Mouse (Mus musculus): ENCODE results near the gene Nudt1. TPM values are rescaled to one million over a fixed set of nuclear protein-coding genes. Genes with fewer than 3 reads are reported as not detected.

Gene Nudt1
- total and polyA plus RNA-seq, 3 experiments, result 69.4 to 75.2 (median 74.6) TPM

GRCm38 (mm10) chr5:140282376-140282775 lies 39.1 kb upstream of the Nudt1 start:
- no peak for DNase-seq (ENCODE audit: extremely low read depth)
- H3K27me3 ChIP-seq (replicated peaks), result no peaks in the 10 kb centered on the region
- in situ Hi-C loops (cut with MboI; ENCODE audit: low pct_ligation_motif_present, low pct_unique_long_range_greater_than_20kb, low sequenced_read_pairs), result loop anchor here (25.0 kb wide), 1 partner anchor 445 kb away; the partner anchor contains the start of genes Gm26938 and Psmg3
- no peak overlapping the region for H3K4me2 ChIP-seq (ENCODE audit: insufficient read depth, low read depth, poor library complexity, severe bottlenecking)
- peaks cover 13 to 87% of the 10 kb centered on the region in 2 experiments for H3K36me3 ChIP-seq (replicated peaks in 1 of 2; ENCODE audit: control insufficient read depth in 1 of 2, insufficient read depth in 1 of 2, low read length in 1 of 2)
- H3K4me1 ChIP-seq (ENCODE audit: control insufficient read depth in 1 of 2, insufficient read depth in 2 of 2), result no peaks in the 10 kb centered on the region
- no peak for TF ChIP-seq EP300 (IDR thresholded peaks at IDR 0.05; ENCODE audit: low read length)
- TF ChIP-seq RAD21 (IDR thresholded peaks at IDR 0.05; ENCODE audit: low read depth, low read length), result no peak
- no peak for TF ChIP-seq JUN (IDR thresholded peaks at IDR 0.05; ENCODE audit: insufficient read depth, low read depth, low read length)
- TF ChIP-seq IRF4 (IDR thresholded peaks at IDR 0.05; ENCODE audit: low read depth, low read length), result no peak
- H3K9me3 ChIP-seq (replicated peaks; ENCODE audit: low read length), result no peaks in the 10 kb centered on the region
- no peak overlapping the region for H3K9ac ChIP-seq (ENCODE audit: insufficient read depth, low read depth)
- dilution Hi-C loops (cut with MboI; ENCODE audit: extremely low pct_ligation_motif_present, extremely low pct_unique_long_range_greater_than_20kb, low sequenced_read_pairs), result no loop called here
- H3K4me3 ChIP-seq (replicated peaks in 1 of 3; ENCODE audit: low read depth in 2 of 3, low read length in 2 of 3, poor library complexity in 1 of 3), result no peak overlapping the region
- H3K79me2 ChIP-seq (replicated peaks; ENCODE audit: control insufficient read depth, extremely low read depth, insufficient read depth, poor library complexity, severe bottlenecking), result no peaks in the 10 kb centered on the region
- no peak overlapping the region for H3K27ac ChIP-seq (ENCODE audit: insufficient read depth, low read depth)

- TF ChIP-seq ELF1 (IDR thresholded peaks at IDR 0.05; ENCODE audit: low read depth, low read length) (no peak), MAX (IDR thresholded peaks at IDR 0.05; ENCODE audit: low read length) (no peak), NELFE (IDR thresholded peaks at IDR 0.05; ENCODE audit: low read depth, low read length) (no peak), RAD21 (IDR thresholded peaks at IDR 0.05; ENCODE audit: low read depth, low read length) (no peak), MYC (IDR thresholded peaks at IDR 0.05; ENCODE audit: low read depth, low read length) (no peak), MAFK (IDR thresholded peaks at IDR 0.05; ENCODE audit: insufficient replicate concordance, low read length) (no peak), USF1 (IDR thresholded peaks at IDR 0.05; ENCODE audit: low read depth, low read length) (no peak)
- in situ Hi-C loops (cut with MboI; ENCODE audit: low pct_ligation_motif_present, low pct_unique_long_range_greater_than_20kb, low sequenced_read_pairs) (loop anchor here (25.0 kb wide), 1 partner anchor 446 kb away; the partner anchor contains the start of genes Gm26938 and Psmg3), dilution Hi-C loops (cut with MboI; ENCODE audit: extremely low pct_ligation_motif_present, extremely low pct_unique_long_range_greater_than_20kb, low sequenced_read_pairs) (no loop called here)
- DNase-seq (ENCODE audit: extremely low read depth), result no peak
- Histone ChIP-seq H3K9ac (ENCODE audit: insufficient read depth, low read depth) (no peak overlapping the region), H3K4me2 (ENCODE audit: insufficient read depth, low read depth, poor library complexity, severe bottlenecking) (no peak overlapping the region), H3K9me3 (replicated peaks; ENCODE audit: low read length) (no peaks in the 10 kb centered on the region), H3K36me3 (replicated peaks in 1 of 2; ENCODE audit: control insufficient read depth in 1 of 2, insufficient read depth in 1 of 2, low read length in 1 of 2) (peaks cover 13 to 88% of the 10 kb centered on the region in 2 experiments), H3K4me3 (replicated peaks in 1 of 3; ENCODE audit: low read depth in 2 of 3, low read length in 2 of 3, poor library complexity in 1 of 3) (no peak overlapping the region), H3K27ac (ENCODE audit: insufficient read depth, low read depth) (no peak overlapping the region), H3K4me1 (ENCODE audit: control insufficient read depth in 1 of 2, insufficient read depth in 2 of 2) (no peaks in the 10 kb centered on the region), H3K79me2 (replicated peaks; ENCODE audit: control insufficient read depth, extremely low read depth, insufficient read depth, poor library complexity, severe bottlenecking) (no peaks in the 10 kb centered on the region), H3K27me3 (replicated peaks) (no peaks in the 10 kb centered on the region)
These were observed 38.6 kb upstream of the Nudt1 start for GRCm38 (mm10) chr5:140282900-140283299.

DNA sequence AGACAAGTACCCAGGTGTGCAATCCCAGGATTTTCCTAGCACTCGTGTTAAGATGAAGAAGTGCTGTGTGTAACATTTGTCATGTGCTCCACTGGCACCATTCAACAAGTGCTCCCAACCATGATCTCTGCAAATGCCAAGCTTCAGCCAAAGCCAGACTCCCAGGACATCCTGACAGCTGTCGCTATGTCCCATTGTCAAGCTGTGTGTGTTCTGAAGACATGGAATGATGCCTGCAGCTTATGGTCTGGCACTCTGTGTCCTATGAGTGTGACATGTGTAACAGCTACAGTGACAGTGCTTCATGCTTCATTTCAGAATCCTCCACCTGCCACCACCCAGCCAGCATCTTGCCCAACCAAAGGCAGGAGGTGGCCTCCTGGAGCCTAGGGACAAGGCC lies 37.4 kb upstream of the Nudt1 start:
- Histone ChIP-seq H3K4me3 (replicated peaks in 1 of 3; ENCODE audit: low read depth in 2 of 3, low read length in 2 of 3, poor library complexity in 1 of 3) (no peak overlapping the region), H3K4me2 (ENCODE audit: insufficient read depth, low read depth, poor library complexity, severe bottlenecking) (no peak overlapping the region), H3K79me2 (replicated peaks; ENCODE audit: control insufficient read depth, extremely low read depth, insufficient read depth, poor library complexity, severe bottlenecking) (no peaks in the 10 kb centered on the region), H3K27ac (ENCODE audit: insufficient read depth, low read depth) (no peak overlapping the region), H3K4me1 (ENCODE audit: control insufficient read depth in 1 of 2, insufficient read depth in 2 of 2) (no peaks in the 10 kb centered on the region), H3K27me3 (replicated peaks) (no peaks in the 10 kb centered on the region), H3K36me3 (replicated peaks in 1 of 2; ENCODE audit: control insufficient read depth in 1 of 2, insufficient read depth in 1 of 2, low read length in 1 of 2) (peaks cover 14 to 89% of the 10 kb centered on the region in 2 experiments), H3K9ac (ENCODE audit: insufficient read depth, low read depth) (no peak overlapping the region), H3K9me3 (replicated peaks; ENCODE audit: low read length) (no peaks in the 10 kb centered on the region)
- no peak for TF ChIP-seq CTCF (conservative IDR thresholded peaks at IDR 0.05 in 1 of 2, IDR thresholded peaks at IDR 0.05 in 1 of 2; ENCODE audit: low read depth in 2 of 2, low read length in 2 of 2)
- no peak for TF ChIP-seq MEF2A (IDR thresholded peaks at IDR 0.05; ENCODE audit: borderline replicate concordance, low read depth, low read length)
- TF ChIP-seq TCF12 (IDR thresholded peaks at IDR 0.05; ENCODE audit: low read depth, low read length), result no peak
- TF ChIP-seq SIN3A (IDR thresholded peaks at IDR 0.05; ENCODE audit: low read length), result no peak
- TF ChIP-seq USF2 (conservative IDR thresholded peaks at IDR 0.05; ENCODE audit: low read depth, low read length), result no peak
- TF ChIP-seq CHD1 (IDR thresholded peaks at IDR 0.05; ENCODE audit: low read depth, low read length), result no peak
- no peak for TF ChIP-seq RCOR1 (conservative IDR thresholded peaks at IDR 0.05; ENCODE audit: low read depth, low read length)
- no peak for TF ChIP-seq PAX5 (IDR thresholded peaks at IDR 0.05; ENCODE audit: low read length)
- no peak for TF ChIP-seq TBP (conservative IDR thresholded peaks at IDR 0.05; ENCODE audit: low read depth, low read length)
- TF ChIP-seq MAX (IDR thresholded peaks at IDR 0.05; ENCODE audit: low read length), result no peak
- no peak for TF ChIP-seq ZNF384 (IDR thresholded peaks at IDR 0.05; ENCODE audit: low read depth, low read length)
- DNase-seq (ENCODE audit: extremely low read depth), result no peak
- in situ Hi-C loops (cut with MboI; ENCODE audit: low pct_ligation_motif_present, low pct_unique_long_range_greater_than_20kb, low sequenced_read_pairs) (loop anchor here (25.0 kb wide), 1 partner anchor 447 kb away; the partner anchor contains the start of genes Gm26938 and Psmg3), dilution Hi-C loops (cut with MboI; ENCODE audit: extremely low pct_ligation_motif_present, extremely low pct_unique_long_range_greater_than_20kb, low sequenced_read_pairs) (no loop called here)

Data from CH12.LX (cell line).